Mouse (Mus musculus): Measurements from ENCODE around the gene Psph. TPM values are rescaled to one million over a fixed set of nuclear protein-coding genes. Genes with fewer than 3 reads are reported as not detected.
"Not testable (repeated sequence)": the region's sequence is repeated elsewhere in the genome, so short reads cannot be mapped to it uniquely, and the experiment has no call there.

Gene Psph
- polyA plus RNA-seq, 1 experiment from 2014 or later: 34.9 TPM

DNA sequence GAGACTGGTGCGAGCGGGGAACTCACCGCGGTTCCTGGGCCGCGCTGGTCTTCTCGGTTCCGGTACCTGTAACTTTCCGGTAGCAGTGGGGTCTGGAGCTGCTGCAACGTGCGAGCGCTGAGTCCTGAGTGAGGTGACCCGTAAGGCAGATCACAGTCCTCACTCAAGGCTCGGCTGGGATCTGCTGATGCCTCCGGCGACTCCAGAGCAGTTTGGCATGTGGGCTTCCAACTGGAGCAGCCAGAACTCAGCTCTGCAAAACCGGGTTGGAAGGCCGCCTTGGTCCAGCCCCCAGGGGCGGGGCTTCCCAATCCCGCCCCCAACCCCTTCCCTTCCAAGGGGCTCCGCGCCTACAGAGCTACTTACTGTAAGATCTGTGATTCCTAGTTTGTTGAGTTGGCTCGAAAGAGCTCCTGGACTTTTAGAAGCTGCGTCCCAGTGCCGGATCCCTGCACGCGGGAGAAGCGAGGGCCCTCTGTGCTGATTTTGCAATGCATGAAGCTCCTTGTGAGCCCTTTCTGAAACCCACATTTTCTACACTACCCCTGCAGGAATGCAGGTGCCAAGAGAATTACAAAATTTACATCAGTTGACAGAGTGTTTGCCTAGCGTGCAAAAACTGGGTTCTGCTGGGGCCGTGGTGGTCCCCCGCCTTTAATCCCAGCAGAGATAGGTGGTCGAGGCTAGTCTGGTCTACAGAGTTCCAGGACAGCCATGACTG is 8.1 kb downstream of the Psph start:
- H3K27ac ChIP-seq (ENCODE audit: low read depth, low read length): peak overlapping the region; percentile 42; the same call in 1 of the 2 replicates
- H3K36me3 ChIP-seq (ENCODE audit: control insufficient read depth, insufficient read depth, low read length): no peaks in the 10 kb centered on the region
- 0 out of 2 replicates have a peak, but pooled peaks cover 3% of the 10 kb centered on the region for H3K4me1 ChIP-seq (ENCODE audit: control insufficient read depth, insufficient read depth, low read length)
- 2% methylated on average over 32 of the region's 32 CpGs for WGBS (ENCODE audit: insufficient replicate concordance)
- ATAC-seq (replicated peaks; ENCODE audit: insufficient number of reproducible peaks, low FRiP score, low TSS enrichment): peak; percentile 78
- H3K4me2 ChIP-seq: peak overlapping the region; percentile 77
- H3K9me3 ChIP-seq (replicated peaks; ENCODE audit: control insufficient read depth, low read length): no peaks in the 10 kb centered on the region
- peak overlapping the region; percentile 53 for H3K4me3 ChIP-seq (ENCODE audit: low read depth, low read length)
- H3K9ac ChIP-seq (ENCODE audit: low read depth, low read length): peak overlapping the region; percentile 73
- H3K27me3 ChIP-seq (ENCODE audit: control insufficient read depth, insufficient read depth, low read length): no peaks in the 10 kb centered on the region

DNA sequence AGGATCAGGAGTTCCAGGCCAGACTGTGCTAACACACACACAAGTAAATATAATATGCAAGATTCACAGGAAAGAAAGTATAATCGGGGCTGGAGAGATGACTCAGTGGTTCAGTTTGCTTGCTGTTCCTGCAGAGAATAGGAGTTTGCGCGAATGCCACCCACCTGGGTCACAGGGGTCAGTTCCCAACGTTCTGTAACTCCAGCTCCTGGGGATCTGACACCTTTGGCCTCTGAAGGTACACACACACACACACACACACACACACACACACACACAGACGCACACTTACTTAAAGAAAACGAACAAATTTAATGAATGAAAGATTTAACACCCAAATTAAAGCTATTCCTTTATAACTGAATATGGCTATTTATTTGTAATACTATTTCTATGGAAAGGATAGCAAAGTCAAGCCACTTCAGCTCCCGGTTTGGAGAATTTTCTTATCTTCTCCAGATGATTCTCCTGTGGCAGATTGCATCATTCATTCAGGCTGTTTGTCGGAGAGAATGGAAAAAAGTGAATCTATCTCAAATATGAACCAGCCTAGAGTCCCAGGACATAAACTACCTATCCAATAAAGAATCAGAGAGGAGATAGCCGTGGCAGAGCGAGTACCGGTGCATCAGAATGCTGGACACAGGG is 8.8 kb downstream of the Psph start:
- H3K27ac ChIP-seq (ENCODE audit: low read depth, low read length): no peak overlapping the region
- H3K4me3 ChIP-seq (ENCODE audit: low read depth, low read length): peak overlapping the region; percentile 53
- H3K4me2 ChIP-seq: peak overlapping the region; percentile 77
- H3K9ac ChIP-seq (ENCODE audit: low read depth, low read length): peak overlapping the region; percentile 73
- 40% methylated on average over 11 of the region's 11 CpGs for WGBS (ENCODE audit: insufficient replicate concordance)
- no peaks in the 10 kb centered on the region for H3K27me3 ChIP-seq (ENCODE audit: control insufficient read depth, insufficient read depth, low read length)
- H3K4me1 ChIP-seq (ENCODE audit: control insufficient read depth, insufficient read depth, low read length): 0 out of 2 replicates have a peak, but pooled peaks cover 3% of the 10 kb centered on the region
- H3K36me3 ChIP-seq (ENCODE audit: control insufficient read depth, insufficient read depth, low read length): no peaks in the 10 kb centered on the region
- no peaks in the 10 kb centered on the region for H3K9me3 ChIP-seq (replicated peaks; ENCODE audit: control insufficient read depth, low read length)
- ATAC-seq (replicated peaks; ENCODE audit: insufficient number of reproducible peaks, low FRiP score, low TSS enrichment): no peak

DNA sequence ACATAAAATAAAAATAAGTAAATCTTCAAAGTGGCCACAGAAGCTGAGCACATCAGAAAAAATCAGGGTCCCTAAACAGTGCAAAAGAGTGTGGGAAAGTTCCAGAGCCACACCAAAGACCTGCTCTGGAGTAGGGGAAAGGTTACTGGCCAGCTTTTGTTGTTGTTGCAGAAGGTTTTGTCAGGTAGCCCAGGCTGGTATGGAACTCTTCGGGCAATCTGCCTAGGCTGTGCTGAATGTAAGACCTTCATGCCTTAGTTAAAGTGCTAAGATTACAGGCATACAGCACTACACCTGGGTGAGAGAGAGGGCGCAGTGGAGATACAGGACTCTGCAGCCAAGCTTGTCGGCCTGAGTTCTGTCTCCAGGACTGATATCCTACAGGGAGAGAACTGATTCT is 12.6 kb downstream of the Psph start:
- no peak overlapping the region for H3K4me3 ChIP-seq (ENCODE audit: low read depth, low read length)
- no peak for ATAC-seq (replicated peaks; ENCODE audit: insufficient number of reproducible peaks, low FRiP score, low TSS enrichment)
- no peak overlapping the region for H3K4me2 ChIP-seq
- peaks cover 3% of the 10 kb centered on the region; the same call in 1 of the 2 replicates for H3K4me1 ChIP-seq (ENCODE audit: control insufficient read depth, insufficient read depth, low read length)
- H3K9ac ChIP-seq (ENCODE audit: low read depth, low read length): no peak overlapping the region
- H3K27ac ChIP-seq (ENCODE audit: low read depth, low read length): no peak overlapping the region
- no peaks in the 10 kb centered on the region for H3K36me3 ChIP-seq (ENCODE audit: control insufficient read depth, insufficient read depth, low read length)
- no peaks in the 10 kb centered on the region for H3K9me3 ChIP-seq (replicated peaks; ENCODE audit: control insufficient read depth, low read length)
- H3K27me3 ChIP-seq (ENCODE audit: control insufficient read depth, insufficient read depth, low read length): no peaks in the 10 kb centered on the region
- WGBS (ENCODE audit: insufficient replicate concordance): 79% methylated on average over 3 of the region's 3 CpGs

DNA sequence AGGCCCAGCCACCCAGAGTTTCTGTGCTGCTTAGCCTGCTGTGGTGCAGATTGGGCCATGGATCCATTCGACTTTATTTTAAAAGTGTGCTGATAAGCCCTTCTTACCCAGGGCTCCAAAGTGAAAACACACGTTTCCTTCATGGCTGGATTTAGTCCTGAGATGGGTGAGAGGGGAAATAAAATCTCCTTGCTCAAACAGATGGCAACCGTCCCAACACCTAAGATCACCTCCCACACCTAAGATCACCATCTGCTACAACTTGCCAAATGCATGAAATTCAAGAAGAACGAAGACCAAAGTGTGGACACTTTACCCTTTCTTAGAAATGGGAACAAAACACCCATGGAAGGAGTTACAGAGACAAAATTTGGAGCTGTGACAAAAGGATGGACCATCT is 13.9 kb downstream of the Psph start:
- not testable (repeated sequence) for H3K4me3 ChIP-seq (ENCODE audit: low read depth, low read length); H3K4me2 ChIP-seq
- 65% methylated on average over 4 of the region's 4 CpGs for WGBS (ENCODE audit: insufficient replicate concordance)

DNA sequence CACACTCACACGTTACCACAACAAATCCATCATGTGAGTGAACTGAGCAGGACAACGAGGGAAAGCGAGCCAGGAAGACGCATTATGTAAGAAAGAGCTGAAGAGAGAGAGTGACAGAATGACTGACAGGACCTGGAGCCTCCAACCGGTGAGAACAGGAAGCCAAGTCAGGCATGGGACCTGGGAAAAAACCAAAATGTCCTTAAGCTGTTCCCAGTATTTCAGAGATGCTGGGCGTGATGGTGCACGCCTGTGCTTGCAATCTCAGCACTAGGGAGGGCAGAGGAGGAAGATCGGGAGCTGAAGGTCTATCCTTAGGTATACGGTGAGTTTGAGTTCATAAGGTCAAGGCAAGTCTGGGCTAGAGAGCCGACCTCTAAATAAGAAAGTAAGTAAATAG is 14.8 kb downstream of the Psph start:
- H3K9me3 ChIP-seq (replicated peaks; ENCODE audit: control insufficient read depth, low read length): no peaks in the 10 kb centered on the region
- H3K9ac ChIP-seq (ENCODE audit: low read depth, low read length): no peak overlapping the region
- H3K27ac ChIP-seq (ENCODE audit: low read depth, low read length): no peak overlapping the region
- WGBS (ENCODE audit: insufficient replicate concordance): 83% methylated on average over 10 of the region's 10 CpGs
- H3K27me3 ChIP-seq (ENCODE audit: control insufficient read depth, insufficient read depth, low read length): no peaks in the 10 kb centered on the region
- H3K36me3 ChIP-seq (ENCODE audit: control insufficient read depth, insufficient read depth, low read length): no peaks in the 10 kb centered on the region
- ATAC-seq (replicated peaks; ENCODE audit: insufficient number of reproducible peaks, low FRiP score, low TSS enrichment): no peak
- H3K4me1 ChIP-seq (ENCODE audit: control insufficient read depth, insufficient read depth, low read length): no peaks in the 10 kb centered on the region; the same call in 1 of the 2 replicates
- H3K4me3 ChIP-seq (ENCODE audit: low read depth, low read length): no peak overlapping the region
- no peak overlapping the region for H3K4me2 ChIP-seq

More for the DNA sequence above, 13.9 kb downstream of the Psph start:
- not testable (repeated sequence) for H3K27ac ChIP-seq (ENCODE audit: low read depth, low read length); H3K9ac ChIP-seq (ENCODE audit: low read depth, low read length); H3K36me3 ChIP-seq (ENCODE audit: control insufficient read depth, insufficient read depth, low read length); ATAC-seq (replicated peaks; ENCODE audit: insufficient number of reproducible peaks, low FRiP score, low TSS enrichment); H3K9me3 ChIP-seq (replicated peaks; ENCODE audit: control insufficient read depth, low read length); H3K27me3 ChIP-seq (ENCODE audit: control insufficient read depth, insufficient read depth, low read length); H3K4me1 ChIP-seq (ENCODE audit: control insufficient read depth, insufficient read depth, low read length)

DNA sequence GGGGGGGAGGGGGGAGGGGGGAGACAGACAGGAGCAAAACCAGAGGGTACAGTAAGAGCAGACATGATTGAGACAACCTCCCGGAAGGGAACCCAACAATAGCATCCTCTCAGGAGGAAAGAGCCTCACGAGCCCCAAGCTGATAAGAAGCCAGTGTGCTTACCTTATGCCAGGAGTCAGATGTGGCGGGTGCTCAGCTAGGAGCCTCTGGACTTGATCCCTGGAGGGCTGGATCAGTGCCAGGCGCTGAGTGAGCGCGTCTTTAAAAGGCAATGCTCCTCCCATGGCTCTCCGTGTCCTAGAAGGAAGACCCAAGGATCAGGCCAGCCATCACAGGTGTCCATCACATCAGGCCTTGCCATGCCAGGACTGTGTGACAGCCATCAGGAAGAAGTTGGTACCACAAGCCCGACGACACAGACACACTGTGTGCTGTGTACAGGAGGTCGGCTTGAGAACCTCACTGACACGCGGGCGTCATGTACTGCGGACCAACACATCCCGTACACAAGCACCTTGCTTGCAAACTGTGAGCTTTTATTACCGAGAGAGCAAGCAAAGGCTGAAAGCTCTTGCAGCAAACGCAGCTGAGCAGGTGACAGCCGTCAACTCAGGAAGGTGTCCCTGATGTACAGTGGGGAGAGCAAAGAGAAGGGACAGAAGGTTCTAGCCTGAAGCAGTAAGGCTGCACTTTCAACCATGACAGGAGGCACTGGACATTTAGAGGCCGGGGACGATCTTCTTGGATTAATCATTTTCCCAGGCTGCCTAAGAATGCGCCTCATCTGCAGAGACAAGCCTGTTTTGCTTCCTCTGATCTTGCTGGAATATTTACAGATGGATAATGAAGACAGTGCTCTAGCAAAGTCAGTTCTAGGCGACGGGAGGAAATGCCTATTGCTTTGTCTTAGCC is 16.6 kb downstream of the Psph start:
- Histone ChIP-seq H3K36me3 (ENCODE audit: control insufficient read depth, insufficient read depth, low read length) (no peaks in the 10 kb centered on the region), H3K4me2 (peak overlapping the region; percentile 38), H3K9me3 (replicated peaks; ENCODE audit: control insufficient read depth, low read length) (no peaks in the 10 kb centered on the region), H3K27me3 (ENCODE audit: control insufficient read depth, insufficient read depth, low read length) (no peaks in the 10 kb centered on the region), H3K27ac (ENCODE audit: low read depth, low read length) (no peak overlapping the region), H3K9ac (ENCODE audit: low read depth, low read length) (no peak overlapping the region), H3K4me1 (ENCODE audit: control insufficient read depth, insufficient read depth, low read length) (no peaks in the 10 kb centered on the region; the same call in 1 of the 2 replicates), H3K4me3 (ENCODE audit: low read depth, low read length) (no peak overlapping the region)
- 57% methylated on average over 23 of the region's 23 CpGs for WGBS (ENCODE audit: insufficient replicate concordance)
- 0 out of 2 replicates have a peak, but pooled peaks have one; percentile 55 for ATAC-seq (replicated peaks; ENCODE audit: insufficient number of reproducible peaks, low FRiP score, low TSS enrichment)

DNA sequence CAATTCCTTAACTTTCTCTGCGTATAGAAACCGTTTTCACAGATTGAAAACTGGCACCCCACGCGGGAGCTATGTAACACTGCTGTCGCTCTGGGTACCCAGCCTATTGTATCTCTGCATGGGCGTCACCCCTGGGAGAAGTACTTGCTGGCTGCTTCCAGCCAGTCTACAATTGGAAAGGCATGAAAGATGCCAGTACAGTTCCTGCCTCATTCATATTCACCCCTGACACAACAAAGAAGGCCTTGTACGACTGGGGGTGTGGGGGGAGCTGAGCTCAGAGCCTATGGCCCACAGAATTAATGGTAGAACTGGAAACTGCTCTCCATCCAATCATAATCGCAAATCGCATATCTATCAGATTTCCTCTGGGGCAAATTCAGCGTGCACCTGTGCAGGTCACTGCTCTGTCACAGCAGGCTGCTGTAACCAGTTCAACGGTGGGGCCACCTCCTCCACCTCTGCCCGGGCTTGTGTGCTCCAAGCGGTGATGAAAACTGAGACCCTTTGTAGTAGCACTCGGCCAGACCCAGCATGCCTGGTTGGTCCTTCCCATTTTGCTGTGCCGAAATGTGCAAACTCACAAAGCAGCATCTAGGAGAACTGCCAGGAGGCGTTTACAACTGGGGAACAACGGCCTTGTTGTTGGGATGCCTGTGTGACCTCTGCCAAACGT is 25.2 kb downstream of the Psph start:
- 76% methylated on average over 18 of the region's 18 CpGs for WGBS (ENCODE audit: insufficient replicate concordance)
- H3K4me2 ChIP-seq: no peak overlapping the region

DNA sequence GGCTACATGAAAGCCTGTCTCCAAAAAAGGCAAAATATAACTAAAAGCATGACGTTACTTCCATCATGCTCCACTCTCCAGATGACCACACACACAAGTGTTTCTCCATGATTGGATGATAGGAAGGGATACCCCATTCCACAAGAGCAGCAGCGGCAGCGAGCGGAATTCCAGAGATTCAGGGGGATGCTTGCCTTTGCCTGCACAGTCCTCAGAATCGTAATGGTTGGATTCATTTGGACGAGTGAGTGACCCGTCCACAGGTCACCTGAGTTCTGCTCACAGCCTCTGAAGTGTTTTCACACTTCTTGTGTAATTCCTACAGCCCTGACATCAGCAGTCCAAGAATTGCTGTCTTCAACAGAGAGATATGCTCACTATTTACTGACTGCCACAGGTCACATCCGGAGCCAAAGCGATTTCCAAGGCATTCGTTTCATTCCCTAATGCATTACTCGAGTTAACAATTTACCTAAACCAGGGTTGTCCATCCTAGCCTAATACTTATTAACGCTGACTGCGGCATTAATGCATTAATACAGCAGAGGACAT is 27.2 kb downstream of the Psph start:
- Histone ChIP-seq H3K9me3 (replicated peaks; ENCODE audit: control insufficient read depth, low read length) (no peaks in the 10 kb centered on the region), H3K36me3 (ENCODE audit: control insufficient read depth, insufficient read depth, low read length) (peaks cover 6% of the 10 kb centered on the region), H3K9ac (ENCODE audit: low read depth, low read length) (no peak overlapping the region), H3K27me3 (ENCODE audit: control insufficient read depth, insufficient read depth, low read length) (no peaks in the 10 kb centered on the region), H3K4me2 (no peak overlapping the region), H3K4me3 (ENCODE audit: low read depth, low read length) (no peak overlapping the region), H3K27ac (ENCODE audit: low read depth, low read length) (no peak overlapping the region), H3K4me1 (ENCODE audit: control insufficient read depth, insufficient read depth, low read length) (no peaks in the 10 kb centered on the region)
- 80% methylated on average over 13 of the region's 13 CpGs for WGBS (ENCODE audit: insufficient replicate concordance)
- no peak for ATAC-seq (replicated peaks; ENCODE audit: insufficient number of reproducible peaks, low FRiP score, low TSS enrichment)

More for the DNA sequence above, 25.2 kb downstream of the Psph start:
- no peaks in the 10 kb centered on the region for H3K4me1 ChIP-seq (ENCODE audit: control insufficient read depth, insufficient read depth, low read length)
- peaks cover 3% of the 10 kb centered on the region; the same call in 1 of the 2 replicates for H3K36me3 ChIP-seq (ENCODE audit: control insufficient read depth, insufficient read depth, low read length)
- H3K4me3 ChIP-seq (ENCODE audit: low read depth, low read length): no peak overlapping the region
- ATAC-seq (replicated peaks; ENCODE audit: insufficient number of reproducible peaks, low FRiP score, low TSS enrichment): no peak
- H3K27me3 ChIP-seq (ENCODE audit: control insufficient read depth, insufficient read depth, low read length): no peaks in the 10 kb centered on the region
- no peak overlapping the region for H3K9ac ChIP-seq (ENCODE audit: low read depth, low read length)
- H3K9me3 ChIP-seq (replicated peaks; ENCODE audit: control insufficient read depth, low read length): no peaks in the 10 kb centered on the region
- H3K27ac ChIP-seq (ENCODE audit: low read depth, low read length): no peak overlapping the region
